Mouse (Mus musculus): ENCODE data around the gene Hif3a.

Hif3a gene

DNA sequence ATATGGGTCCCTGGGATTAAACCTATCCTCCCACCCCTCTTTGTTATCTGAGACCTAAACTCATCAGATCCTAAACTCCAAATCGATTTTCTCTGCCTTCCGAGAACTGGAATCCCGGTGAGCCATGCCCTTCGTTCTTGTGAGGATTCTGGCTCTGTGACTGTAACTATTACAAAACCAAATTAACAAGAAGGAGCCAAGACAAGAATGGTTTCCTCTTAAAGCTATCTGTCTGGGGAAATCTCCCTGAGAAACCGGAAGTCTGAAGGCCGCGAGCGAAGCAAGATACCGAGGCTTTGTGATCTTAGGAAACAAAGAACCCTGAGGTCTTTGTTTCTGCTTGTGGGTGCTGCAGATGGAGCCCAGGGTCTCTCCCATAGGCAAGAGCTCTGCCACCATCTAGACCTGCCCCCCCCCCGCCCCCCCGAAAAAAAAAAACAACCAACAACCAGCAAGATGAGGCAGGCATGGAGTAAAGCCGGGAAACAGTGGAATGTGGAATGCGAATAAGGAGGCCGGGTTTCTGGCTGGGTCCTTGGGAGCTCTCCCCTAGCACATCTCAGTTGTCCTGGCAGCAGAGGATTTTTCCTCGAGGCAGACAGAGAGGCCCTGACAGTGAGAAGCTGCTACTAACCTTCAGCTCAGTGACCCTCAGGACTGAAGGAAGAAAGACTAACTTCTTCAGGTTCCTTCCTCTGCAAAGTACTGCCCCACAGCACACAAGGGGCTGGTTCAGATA, 72.1 kb downstream of the Hif3a start:
- DNase-seq, result no peak

DNA sequence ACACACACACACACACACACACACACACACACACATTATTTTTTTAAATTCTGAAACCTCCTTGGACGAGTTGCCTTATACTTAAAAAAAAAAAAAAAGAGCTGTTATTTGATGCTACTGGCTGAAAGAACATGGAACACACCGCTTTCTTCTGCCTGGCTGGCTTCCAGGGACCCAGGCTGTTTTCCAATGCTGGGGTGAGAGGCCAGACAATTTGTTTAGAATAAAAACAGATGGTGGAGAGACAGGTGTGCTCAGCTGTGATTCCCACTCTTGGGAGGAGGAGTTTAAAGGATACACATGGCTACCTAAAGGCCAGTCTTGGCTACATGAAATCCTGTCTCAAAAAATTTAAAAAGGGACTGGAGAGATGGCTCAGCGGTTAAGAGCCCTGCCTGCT, 73.8 kb downstream of the Hif3a start:
- DNase-seq, result peak; percentile 45 to 46

DNA sequence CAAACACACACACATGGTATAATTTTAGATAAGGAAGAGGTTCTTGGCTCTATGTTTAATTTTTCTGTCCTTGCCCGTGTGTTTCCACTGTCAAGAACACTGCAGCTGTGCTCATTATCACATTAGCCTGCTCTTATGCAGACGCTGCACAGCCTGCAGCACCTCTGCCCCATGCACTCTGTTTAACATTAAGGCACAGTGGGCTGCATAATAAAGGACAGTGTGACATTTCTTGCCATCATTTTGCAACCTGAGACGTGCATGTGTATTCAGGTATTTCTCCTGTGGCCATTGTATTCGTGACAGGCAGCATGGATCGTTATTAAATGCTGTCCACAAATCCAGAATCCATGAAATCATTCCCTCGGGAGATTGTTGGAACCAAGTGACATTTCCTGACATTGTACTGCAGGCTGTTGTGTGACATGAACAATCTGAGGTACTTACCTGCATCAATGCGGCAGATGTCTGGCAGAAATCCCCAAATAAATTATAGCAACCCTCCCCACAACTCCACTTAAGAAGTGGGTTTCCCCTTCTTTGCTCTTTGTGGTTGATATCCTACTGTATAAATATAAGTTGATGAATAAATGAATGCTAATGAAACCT, 74.6 kb downstream of the Hif3a start:
- no peak for DNase-seq

DNA sequence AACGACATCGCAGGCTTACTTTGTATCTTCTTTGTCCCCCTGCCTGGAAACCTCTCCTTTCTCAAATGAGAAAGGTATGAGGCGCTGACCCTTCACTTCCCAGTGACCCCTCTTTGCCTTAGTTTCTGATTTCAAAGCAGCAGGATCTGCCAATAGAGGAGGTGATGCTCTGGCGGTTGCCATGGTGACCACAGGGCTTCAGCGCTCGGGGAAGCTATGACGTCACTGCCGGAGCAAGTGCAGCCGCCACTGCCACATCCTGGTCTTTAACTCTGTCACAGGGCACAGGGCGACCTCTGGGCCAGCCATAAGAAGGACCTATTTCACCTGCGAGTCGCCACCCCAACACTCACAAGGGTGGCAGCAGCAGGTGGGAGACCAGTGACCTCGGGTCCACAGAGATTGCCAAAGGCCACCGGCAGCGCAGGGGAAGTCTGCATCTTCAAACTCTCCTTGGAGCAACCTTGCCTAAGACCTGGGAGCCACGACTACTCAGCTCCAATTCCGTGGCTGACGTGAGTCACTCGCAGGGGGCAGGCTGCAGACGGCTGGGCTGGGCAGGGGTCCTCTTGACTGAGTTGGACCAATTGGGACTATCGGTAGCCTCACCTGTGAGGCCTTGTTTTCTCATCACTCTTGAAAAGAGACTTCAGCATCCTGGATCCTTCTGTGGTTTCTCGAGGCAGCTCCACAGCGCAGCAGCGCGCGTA, 79.2 kb downstream of the Hif3a start, which contains the start of gene Gm42372:
Gene Gm42372 (plus strand): TSS at position 228 of the 710 bp plus-strand sequence.
- DNase-seq, result no peak

Data from lung, adult 18-20 months (tissue).